Mouse (Mus musculus) lung, postnatal 0 days (tissue): ENCODE measurements around the gene Srf.
A peak's percentile ranks its signal among the peaks of the same experiment; 100 is the strongest.

Source experiments
- CTCF ChIP-seq: IDR thresholded peaks from 2 replicates; pipeline ENCODE4 v1.5.1; 2016; ENCODE audit warnings: antibody characterized with exemption, mild to moderate bottlenecking
- EP300 ChIP-seq: IDR thresholded peaks from 2 replicates; pipeline ENCODE4 v1.6.1; 2016; ENCODE audit warnings: antibody characterized with exemption, mild to moderate bottlenecking, control low read depth

DNA sequence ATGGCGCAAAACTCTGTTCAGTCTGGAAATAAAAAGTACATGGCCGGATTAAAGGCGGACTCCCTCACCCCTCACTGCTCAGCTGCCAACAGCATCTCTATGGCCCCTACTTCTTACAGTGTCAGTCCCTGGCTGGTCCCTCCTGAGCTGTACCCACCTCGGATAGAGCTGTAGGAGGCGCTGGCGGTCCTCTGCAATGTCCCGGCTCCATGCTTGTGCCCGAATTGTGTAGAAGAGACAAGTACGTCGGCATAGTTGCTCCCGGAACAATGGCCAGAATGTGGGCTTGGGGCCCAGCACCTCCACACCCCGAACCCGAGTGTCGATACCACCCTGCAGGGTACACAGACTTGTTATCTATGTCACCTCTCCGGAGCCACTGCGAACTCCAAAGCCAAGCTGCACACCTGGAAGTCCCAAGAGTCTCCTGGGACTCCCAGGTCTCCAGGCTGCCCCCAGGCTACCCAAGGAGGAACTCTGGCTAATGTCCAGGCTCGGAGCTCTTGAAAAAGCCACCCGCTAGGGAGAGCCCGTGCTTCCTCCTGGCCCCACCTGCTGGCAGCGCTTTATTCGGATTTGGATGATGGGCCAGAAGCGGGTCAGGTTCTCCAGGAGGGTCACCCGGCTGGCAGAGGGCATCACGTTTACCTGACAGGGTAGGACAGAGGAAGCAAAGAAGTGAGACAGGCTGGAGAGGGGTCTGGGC lies 33.9 kb downstream of the Srf start:
- TF ChIP-seq CTCF (peak; percentile 47), EP300 (no peak)
